Mouse (Mus musculus) hindbrain, postnatal 0 days (tissue): Measurements from ENCODE around the gene Eif4e3. TPM values are rescaled to one million over a fixed set of nuclear protein-coding genes. Genes with fewer than 3 reads are reported as not detected.

ENCODE experiments used
- ATAC-seq: fragments of 200-750 bp; cut with Nextera tagmentation; 2 replicates; pipeline ENCODE4 v1.8.0; 2017; ENCODE audit warnings: mild to moderate bottlenecking, moderate TSS enrichment, moderate library complexity
- DNase-seq: peaks from one replicate; pipeline ENCODE4 v3.0.0-alpha.2; 2015; ENCODE audit warnings: low spot score
- H3K27ac ChIP-seq: fragments of 300-500 bp; sonication (generic); 2 replicates; pipeline ENCODE4 v1.5.1; 2014; ENCODE audit warnings: mild to moderate bottlenecking
- H3K27me3 ChIP-seq: fragments of 300-500 bp; sonication (generic); 2 replicates; pipeline ENCODE4 v1.6.1; 2014; ENCODE audit warnings: low read length, mixed read lengths; ENCODE audit not compliant: insufficient read depth
- H3K36me3 ChIP-seq: fragments of 300-500 bp; sonication (generic); 2 replicates; pipeline ENCODE4 v1.6.1; 2014; ENCODE audit warnings: low read length, mixed read lengths; ENCODE audit not compliant: insufficient read depth
- H3K4me1 ChIP-seq: fragments of 300-500 bp; sonication (generic); 2 replicates; pipeline ENCODE4 v1.6.1; 2014; ENCODE audit warnings: antibody characterized with exemption, low read length, mixed read lengths; ENCODE audit not compliant: insufficient read depth
- H3K4me2 ChIP-seq: fragments of 300-500 bp; sonication (generic); 2 replicates; pipeline ENCODE4 v1.6.1; 2014; ENCODE audit warnings: low read depth, mild to moderate bottlenecking, low read length, moderate library complexity, mixed read lengths
- H3K4me3 ChIP-seq: fragments of 300-500 bp; sonication (generic); 2 replicates; pipeline ENCODE4 v1.5.1; 2014; ENCODE audit warnings: low read length
- H3K9ac ChIP-seq: fragments of 300-500 bp; sonication (generic); replicated peaks from 2 replicates; pipeline ENCODE4 v1.6.1; 2014; ENCODE audit warnings: mild to moderate bottlenecking, low read length, moderate library complexity, mixed read lengths
- H3K9me3 ChIP-seq: fragments of 300-500 bp; sonication (generic); 2 replicates; pipeline ENCODE4 v1.6.1; 2016; ENCODE audit warnings: low read length, mixed read lengths
- CTCF ChIP-seq: IDR thresholded peaks from 2 replicates; pipeline ENCODE4 v1.5.1; 2016; ENCODE audit warnings: antibody characterized with exemption, control low read depth, low read depth
- WGBS: fragments of 180-500 bp; shearing (Covaris S2); extraction: QIAGEN DNeasy Blood & Tissue Kit; methylation state at CpG from one replicate; pipeline ENCODE4 v1.1.7; 2014; 5-methylcytosine and 5-hydroxymethylcytosine counted together
- polyA plus RNA-seq: library from polyadenylated mRNA; unstranded; fragments of >200 nt; fragmentation: Nextera tagmentation; extraction: Ambion mirVana; gene quantifications from 2 replicates; pipeline ENCODE4 v1.2.1, GENCODE M21; 2015
- total RNA-seq: library from RNA; depleted of rRNA; stranded (reverse); fragments of >200 nt; gene quantifications from 2 replicates; pipeline ENCODE4 v1.2.3, GENCODE M21; 2014

Gene Eif4e3
- total and polyA plus RNA-seq, 2 experiments from 2014 or later = 6.5 to 6.7 TPM

DNA sequence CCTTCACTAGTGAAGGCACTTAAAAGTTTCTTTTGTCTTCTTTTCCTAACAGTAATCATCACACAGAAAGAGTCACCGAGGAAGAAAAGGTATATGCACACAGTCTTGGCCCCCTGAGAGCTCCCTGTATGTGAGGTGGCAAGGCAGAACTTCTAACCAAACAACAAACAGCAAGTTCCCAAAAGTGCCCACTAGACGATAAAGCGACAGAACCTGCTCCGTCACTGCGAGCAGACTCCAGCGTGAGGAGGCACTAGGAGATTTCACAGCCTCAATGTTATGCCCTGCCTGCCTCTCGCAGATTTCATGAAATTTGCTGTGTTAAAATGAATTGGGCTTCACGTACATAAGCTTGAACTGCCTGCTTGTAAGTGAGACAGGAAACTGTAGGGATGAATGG lies 46.6 kb downstream of the Eif4e3 start:
- TF ChIP-seq CTCF = no peak
- Histone ChIP-seq H3K4me1 (no peaks in the 10 kb centered on the region; the same call in 1 of the 2 replicates), H3K27ac (no peak overlapping the region), H3K9me3 (no peaks in the 10 kb centered on the region), H3K4me2 (no peak overlapping the region), H3K27me3 (no peaks in the 10 kb centered on the region), H3K4me3 (no peak overlapping the region), H3K36me3 (no peaks in the 10 kb centered on the region), H3K9ac (no peak overlapping the region)
- WGBS = 79% methylated on average over 8 of the region's 8 CpGs
- ATAC-seq = no peak
- no peak for DNase-seq

DNA sequence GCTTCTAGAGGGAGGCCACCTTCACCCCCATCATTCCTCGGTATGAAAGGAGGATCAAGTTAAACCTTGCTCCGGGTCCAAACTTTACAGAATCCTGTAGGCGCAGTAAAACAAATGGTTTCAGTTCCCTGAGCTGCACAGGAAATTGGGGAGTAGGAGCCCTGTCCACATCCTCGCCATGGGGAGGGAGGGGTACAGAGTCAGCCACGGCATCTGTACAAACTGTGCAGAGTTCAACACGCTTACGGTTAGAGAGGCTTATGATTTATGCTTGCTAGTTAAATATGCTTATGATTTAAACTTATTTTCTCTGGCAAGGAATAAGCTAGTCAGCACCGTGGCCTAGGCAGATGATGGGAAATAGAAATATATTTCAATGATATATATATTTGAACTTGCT lies 47.1 kb downstream of the Eif4e3 start:
- no peaks in the 10 kb centered on the region; the same call in 1 of the 2 replicates for H3K4me1 ChIP-seq
- ATAC-seq (no peak), DNase-seq (no peak)
- H3K4me2 ChIP-seq = no peak overlapping the region
- H3K27ac ChIP-seq = no peak overlapping the region
- H3K27me3 ChIP-seq = no peaks in the 10 kb centered on the region
- no peak overlapping the region for H3K4me3 ChIP-seq
- no peaks in the 10 kb centered on the region for H3K36me3 ChIP-seq
- TF ChIP-seq CTCF = no peak
- H3K9ac ChIP-seq = no peak overlapping the region
- H3K9me3 ChIP-seq = no peaks in the 10 kb centered on the region
- 77% methylated on average over 8 of the region's 8 CpGs for WGBS

DNA sequence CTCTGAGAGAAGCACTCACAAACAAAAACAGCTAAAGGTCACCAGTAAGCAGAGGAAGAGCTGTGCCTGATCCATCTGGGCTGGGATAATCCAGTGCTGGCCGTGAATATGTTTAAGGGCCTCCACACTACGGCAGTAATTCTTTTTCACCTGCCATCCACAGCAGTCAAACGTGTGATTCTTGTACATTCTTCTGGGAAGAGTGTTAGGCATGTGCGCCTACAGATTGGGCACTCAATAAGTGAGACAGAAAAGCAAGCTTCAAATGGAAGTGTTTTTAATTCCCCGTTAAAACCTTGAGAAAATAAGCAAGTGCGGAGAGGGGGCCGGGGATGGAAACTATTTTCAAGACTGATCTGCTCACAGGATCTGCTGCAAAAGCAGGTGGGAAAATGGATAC lies 48.7 kb downstream of the Eif4e3 start:
- Histone ChIP-seq H3K36me3 (no peaks in the 10 kb centered on the region), H3K27me3 (no peaks in the 10 kb centered on the region), H3K4me1 (no peaks in the 10 kb centered on the region; the same call in 1 of the 2 replicates), H3K4me3 (no peak overlapping the region), H3K9me3 (no peaks in the 10 kb centered on the region), H3K9ac (no peak overlapping the region), H3K27ac (no peak overlapping the region), H3K4me2 (no peak overlapping the region)
- DNase-seq = no peak
- WGBS = 71% methylated on average over 7 of the region's 7 CpGs
- TF ChIP-seq CTCF = no peak
- no peak for ATAC-seq

DNA sequence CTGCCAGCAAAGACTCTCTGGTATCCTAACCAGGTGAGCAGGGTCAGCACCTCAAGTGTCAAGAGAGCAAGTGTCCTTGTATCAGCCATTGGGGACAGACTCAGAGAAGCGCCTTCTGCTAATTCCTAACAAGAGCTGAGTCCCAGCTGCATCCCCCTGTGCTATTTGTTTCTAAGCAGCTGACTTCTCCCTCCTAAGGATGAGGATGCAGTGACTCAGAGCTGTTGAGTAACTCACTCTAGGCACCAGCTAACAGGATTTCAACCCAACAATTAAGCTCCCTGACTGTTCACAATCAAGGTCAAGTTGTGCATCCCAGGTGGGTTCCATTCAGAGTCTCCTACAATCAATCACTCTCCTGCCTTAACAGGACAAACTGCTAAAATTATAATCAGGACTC lies 49.2 kb downstream of the Eif4e3 start:
- no peak overlapping the region for H3K9ac ChIP-seq
- H3K36me3 ChIP-seq = no peaks in the 10 kb centered on the region
- H3K9me3 ChIP-seq = no peaks in the 10 kb centered on the region
- DNase-seq = no peak
- WGBS = 87% methylated on average over 1 of the region's 1 CpGs
- no peak overlapping the region for H3K27ac ChIP-seq
- no peak for TF ChIP-seq CTCF
- no peaks in the 10 kb centered on the region for H3K27me3 ChIP-seq
- H3K4me2 ChIP-seq = no peak overlapping the region
- H3K4me3 ChIP-seq = no peak overlapping the region
- no peak for ATAC-seq
- no peaks in the 10 kb centered on the region; the same call in 1 of the 2 replicates for H3K4me1 ChIP-seq

DNA sequence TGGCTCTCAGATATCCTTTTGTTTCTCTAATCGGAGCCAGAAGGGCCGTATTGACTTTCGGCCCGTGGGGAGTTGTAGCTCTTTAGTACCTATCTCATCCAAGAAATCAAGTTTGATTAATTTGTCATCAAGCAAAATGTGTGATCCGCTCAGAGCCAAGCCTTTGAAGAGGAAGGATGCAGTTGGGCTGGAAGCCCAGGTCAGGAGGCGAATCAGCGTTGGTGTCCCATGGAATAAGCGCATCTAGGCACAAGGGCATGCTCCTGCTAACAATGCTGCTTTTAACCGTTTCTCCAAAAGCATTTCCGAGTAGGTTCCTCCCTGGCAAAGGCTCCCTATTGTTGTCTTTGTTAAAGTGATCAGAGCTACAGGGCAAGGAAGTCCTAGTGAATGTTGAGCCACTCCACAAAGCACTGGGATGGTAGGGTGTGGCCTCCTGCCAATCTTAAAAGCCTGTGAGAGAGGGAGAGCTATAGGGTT lies 51.3 kb downstream of the Eif4e3 start:
- no peak overlapping the region for H3K9ac ChIP-seq

DNA sequence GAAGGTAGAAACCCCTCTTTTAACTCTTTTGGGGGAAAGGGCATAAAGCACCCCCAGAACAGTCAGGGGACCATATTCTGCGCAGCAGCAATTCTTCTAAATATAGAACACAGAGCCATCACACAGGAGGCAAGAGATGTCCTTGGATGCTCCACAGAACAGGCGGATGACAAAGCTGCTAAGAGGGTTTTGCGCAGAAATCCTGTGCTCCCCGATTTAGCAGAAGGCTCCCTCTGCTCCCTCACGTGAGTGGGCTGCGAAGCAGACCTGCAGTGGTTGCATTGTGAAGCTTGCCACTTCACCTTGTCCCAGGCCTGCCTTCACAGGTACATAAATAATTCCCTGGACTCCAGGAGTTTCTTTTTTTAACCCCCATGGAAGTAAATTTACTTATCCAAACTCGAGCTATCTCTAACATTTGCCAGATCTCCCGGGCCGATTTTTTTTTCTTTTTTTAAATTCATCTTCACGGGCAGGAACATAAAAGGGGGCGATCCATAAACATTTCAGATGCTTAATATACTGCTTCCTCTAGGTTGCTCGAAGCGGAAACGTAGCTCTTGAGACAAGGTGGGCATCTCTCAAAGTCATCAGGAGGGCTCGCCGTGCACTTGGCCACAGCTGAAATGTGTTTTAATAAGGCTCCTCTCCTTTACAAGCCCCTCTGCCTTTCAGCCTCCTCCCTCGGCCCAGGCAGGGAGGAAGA lies 51.9 kb downstream of the Eif4e3 start:
- Histone ChIP-seq H3K4me2 (no peak overlapping the region), H3K27ac (no peak overlapping the region), H3K4me1 (no peaks in the 10 kb centered on the region; the same call in 1 of the 2 replicates), H3K36me3 (no peaks in the 10 kb centered on the region), H3K4me3 (no peak overlapping the region), H3K27me3 (no peaks in the 10 kb centered on the region), H3K9ac (no peak overlapping the region), H3K9me3 (no peaks in the 10 kb centered on the region)
- no peak for ATAC-seq
- WGBS = 58% methylated on average over 17 of the region's 17 CpGs
- TF ChIP-seq CTCF = no peak
- DNase-seq = no peak

More for the DNA sequence above, 51.3 kb downstream of the Eif4e3 start:
- H3K4me2 ChIP-seq = no peak overlapping the region
- ATAC-seq (no peak), DNase-seq (peak; percentile 36)
- no peaks in the 10 kb centered on the region for H3K27me3 ChIP-seq
- H3K4me1 ChIP-seq = no peaks in the 10 kb centered on the region; the same call in 1 of the 2 replicates
- no peak overlapping the region for H3K27ac ChIP-seq
- TF ChIP-seq CTCF = no peak
- H3K4me3 ChIP-seq = no peak overlapping the region
- no peaks in the 10 kb centered on the region for H3K36me3 ChIP-seq
- 24% methylated on average over 10 of the region's 10 CpGs for WGBS
- no peaks in the 10 kb centered on the region for H3K9me3 ChIP-seq

DNA sequence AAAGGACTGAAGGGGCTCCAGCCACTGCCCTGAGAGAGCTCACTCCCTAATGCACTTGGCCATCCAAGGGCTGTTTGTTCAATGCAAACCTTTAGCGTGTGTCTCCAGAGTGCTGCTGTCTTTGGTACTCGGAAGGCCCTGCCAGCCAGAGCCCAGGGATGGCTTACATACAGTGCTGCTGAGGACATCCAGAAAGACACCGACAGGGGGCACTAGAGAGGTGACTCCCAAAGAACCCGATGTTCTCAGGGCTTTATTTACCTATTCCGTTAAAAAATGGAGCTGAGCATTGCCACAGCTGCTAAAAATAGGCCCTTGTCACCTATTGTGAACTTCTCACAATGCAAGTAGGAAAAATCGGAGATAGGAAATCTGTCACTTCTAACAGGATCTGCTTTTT lies 54.7 kb downstream of the Eif4e3 start:
- Histone ChIP-seq H3K4me1 (no peaks in the 10 kb centered on the region; the same call in 1 of the 2 replicates), H3K9me3 (no peaks in the 10 kb centered on the region), H3K4me3 (no peak overlapping the region), H3K4me2 (no peak overlapping the region), H3K27ac (no peak overlapping the region), H3K27me3 (no peaks in the 10 kb centered on the region), H3K9ac (no peak overlapping the region), H3K36me3 (no peaks in the 10 kb centered on the region)
- 64% methylated on average over 6 of the region's 6 CpGs for WGBS
- TF ChIP-seq CTCF = peak; percentile 32
- no peak for ATAC-seq
- DNase-seq = no peak
